Mouse (Mus musculus): ENCODE data around the gene Polr3h. TPM values are rescaled to one million over a fixed set of nuclear protein-coding genes. Genes with fewer than 3 reads are reported as not detected.
"Not testable (repeated sequence)": the region's sequence is repeated elsewhere in the genome, so short reads cannot be mapped to it uniquely, and the experiment has no call there.

Polr3h gene
- polyA plus RNA-seq, 1 experiment from 2014 or later: 80.6 TPM

DNA sequence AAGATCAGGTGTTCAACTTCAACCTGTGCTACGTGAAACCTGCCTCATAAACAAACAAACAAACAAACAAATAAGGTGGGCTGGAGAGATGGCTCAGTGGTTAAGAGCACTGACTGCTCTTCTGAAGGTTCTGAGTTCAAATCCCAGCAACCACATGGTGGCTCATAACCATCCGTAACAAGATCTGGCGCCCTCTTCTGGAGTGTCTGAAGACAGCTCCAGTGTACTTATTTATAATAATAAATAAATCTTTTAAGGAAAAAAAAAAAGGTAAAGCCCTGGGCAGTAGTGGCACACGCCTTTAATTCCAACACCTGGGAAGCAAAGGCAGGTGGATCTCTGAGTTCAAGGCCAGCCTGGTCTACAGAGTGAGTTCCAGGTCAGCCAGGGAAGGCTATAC is 17.3 kb downstream of the Polr3h start:
- H3K4me2 ChIP-seq; ATAC-seq (ENCODE audit: low read depth); H3K4me1 ChIP-seq (replicated peaks); H3K27me3 ChIP-seq; H3K9ac ChIP-seq; H3K27ac ChIP-seq (replicated peaks); H3K4me3 ChIP-seq; H3K9me3 ChIP-seq: not testable (repeated sequence)
- H3K36me3 ChIP-seq: peaks cover 98% of the 10 kb centered on the region
- WGBS: 88% methylated on average over 4 of the region's 4 CpGs

DNA sequence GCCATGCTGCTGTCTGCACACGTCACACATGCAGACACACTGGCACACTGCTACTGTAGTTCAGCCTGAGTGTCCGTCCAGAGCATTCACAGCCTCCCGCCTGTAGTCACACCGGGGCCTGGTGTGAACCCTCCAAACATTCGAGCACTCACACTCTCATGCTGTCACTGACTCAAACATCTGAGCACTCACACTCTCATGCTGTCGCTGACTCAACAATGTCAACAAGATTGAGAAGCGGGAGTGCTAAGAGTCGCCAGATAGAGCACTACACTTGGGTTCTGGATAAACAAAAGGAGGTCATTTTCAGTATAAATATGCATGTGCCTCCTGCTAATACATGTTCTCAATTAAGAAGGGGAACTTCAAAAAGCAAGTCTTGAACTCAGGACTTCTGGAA is 18.1 kb downstream of the Polr3h start:
- Histone ChIP-seq H3K4me2 (no peak overlapping the region), H3K9me3 (no peaks in the 10 kb centered on the region), H3K4me3 (no peak overlapping the region), H3K27ac (replicated peaks) (no peak overlapping the region), H3K27me3 (no peaks in the 10 kb centered on the region), H3K9ac (no peak overlapping the region), H3K4me1 (replicated peaks) (no peaks in the 10 kb centered on the region), H3K36me3 (peaks cover 97% of the 10 kb centered on the region)
- 90% methylated on average over 8 of the region's 8 CpGs for WGBS
- ATAC-seq (ENCODE audit: low read depth): no peak

DNA sequence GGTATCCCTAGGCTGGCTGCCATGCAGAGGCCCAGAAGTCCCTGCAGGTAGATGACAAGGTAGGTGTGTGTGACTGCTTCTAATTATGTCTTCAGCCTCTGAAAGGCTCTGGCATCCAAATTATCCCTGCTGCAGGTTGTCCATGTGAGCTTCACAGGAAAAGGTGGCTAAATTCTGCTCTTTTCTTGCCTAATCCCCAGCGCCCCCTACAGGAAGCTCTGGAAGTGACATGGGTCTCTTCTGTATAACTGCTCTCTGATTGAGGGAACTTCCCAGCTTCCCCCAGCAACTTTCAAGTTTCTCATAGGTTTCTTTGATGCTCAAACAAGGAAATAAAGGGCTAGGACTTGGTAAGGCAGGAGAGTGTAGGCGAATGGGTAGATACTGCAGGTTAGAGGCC is 21.1 kb downstream of the Polr3h start:
- H3K9ac ChIP-seq: no peak overlapping the region
- H3K36me3 ChIP-seq: peaks cover 97% of the 10 kb centered on the region
- no peaks in the 10 kb centered on the region for H3K27me3 ChIP-seq
- H3K4me2 ChIP-seq: no peak overlapping the region
- H3K9me3 ChIP-seq: no peaks in the 10 kb centered on the region
- ATAC-seq (ENCODE audit: low read depth): no peak
- H3K27ac ChIP-seq (replicated peaks): no peak overlapping the region
- 40% methylated on average over 2 of the region's 2 CpGs for WGBS
- H3K4me3 ChIP-seq: no peak overlapping the region
- H3K4me1 ChIP-seq (replicated peaks): no peaks in the 10 kb centered on the region

DNA sequence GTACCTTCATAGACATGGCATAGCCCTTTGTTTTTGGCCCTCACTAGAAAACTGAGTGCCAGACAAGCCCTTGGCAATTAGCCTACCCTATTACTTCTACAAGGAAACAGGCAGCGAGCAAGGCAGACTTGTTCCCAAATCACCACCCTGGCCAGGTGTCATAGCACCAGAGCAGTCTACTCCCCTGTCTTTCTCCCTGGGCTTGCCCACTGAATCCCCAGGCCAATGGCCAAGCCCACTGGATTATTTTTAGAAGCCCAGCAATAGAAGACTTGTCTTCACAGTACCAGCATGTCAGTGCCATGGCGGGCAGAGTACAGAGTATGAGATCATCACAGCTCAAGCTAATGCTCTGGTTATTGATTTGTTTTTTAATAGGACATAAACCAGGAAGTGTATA is 27.3 kb downstream of the Polr3h start:
- no peaks in the 10 kb centered on the region for H3K4me1 ChIP-seq (replicated peaks)
- WGBS: 93% methylated on average over 2 of the region's 2 CpGs
- H3K27me3 ChIP-seq: no peaks in the 10 kb centered on the region
- no peak overlapping the region for H3K27ac ChIP-seq (replicated peaks)
- H3K4me2 ChIP-seq: no peak overlapping the region
- no peak for ATAC-seq (ENCODE audit: low read depth)
- no peak overlapping the region for H3K4me3 ChIP-seq
- H3K9me3 ChIP-seq: no peaks in the 10 kb centered on the region
- no peak overlapping the region for H3K9ac ChIP-seq
- peaks cover 94% of the 10 kb centered on the region for H3K36me3 ChIP-seq

DNA sequence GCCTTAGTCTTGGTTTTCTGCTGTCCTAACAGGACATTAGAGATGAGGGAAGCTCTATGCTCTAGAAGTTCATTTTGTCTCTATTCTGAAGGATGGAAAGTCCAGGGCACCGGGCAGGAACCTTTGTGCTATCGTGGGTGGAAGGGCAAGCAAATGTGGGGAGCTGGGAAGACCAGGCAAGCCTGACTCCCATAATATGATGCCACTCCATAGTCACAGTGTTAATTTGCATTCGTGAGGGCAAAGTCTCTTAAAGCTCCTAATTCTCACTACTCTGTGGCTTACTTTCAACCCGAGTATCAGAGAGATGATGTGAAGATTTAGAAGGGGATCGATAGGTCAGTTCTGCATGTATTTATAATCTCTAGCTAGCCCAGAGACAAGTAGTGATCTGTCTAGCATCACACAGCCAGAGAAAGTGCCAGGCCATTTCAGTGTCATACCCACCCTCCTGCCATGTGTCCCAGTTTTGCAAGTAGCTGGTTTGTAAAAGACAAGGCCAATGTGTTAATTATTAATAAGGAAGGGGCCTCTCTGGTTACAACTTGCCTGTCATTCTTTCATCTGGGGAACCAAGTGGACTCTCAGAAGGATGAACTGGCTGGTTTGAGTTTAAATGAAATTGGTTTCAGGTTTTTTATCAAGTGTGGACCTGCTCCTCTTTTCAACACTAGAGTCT is 28.3 kb downstream of the Polr3h start:
- peaks cover 94% of the 10 kb centered on the region for H3K36me3 ChIP-seq
- WGBS: 89% methylated on average over 5 of the region's 5 CpGs
- no peak for ATAC-seq (ENCODE audit: low read depth)

DNA sequence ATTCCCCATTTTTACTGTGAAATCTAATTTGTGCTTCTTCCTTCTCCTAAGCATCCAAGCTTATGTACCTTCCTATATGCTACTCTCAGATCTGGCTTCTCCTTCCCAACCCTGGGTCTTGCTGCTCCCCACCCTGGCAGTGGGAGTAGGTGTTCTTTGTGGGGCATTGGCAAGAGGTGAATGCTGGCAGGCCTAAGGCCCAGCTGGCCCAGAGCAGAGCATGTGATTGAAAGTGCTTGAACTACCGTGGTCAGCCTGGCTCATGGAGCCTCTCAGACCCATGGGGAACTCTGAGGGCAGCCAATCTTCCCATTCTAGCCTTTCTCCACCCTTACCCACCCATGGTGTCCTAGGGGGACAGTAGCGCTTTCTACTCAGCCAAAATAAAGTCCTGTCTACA is 29.6 kb downstream of the Polr3h start:
- Histone ChIP-seq H3K9me3 (no peaks in the 10 kb centered on the region), H3K9ac (no peak overlapping the region), H3K4me3 (no peak overlapping the region), H3K27me3 (no peaks in the 10 kb centered on the region), H3K36me3 (peaks cover 91% of the 10 kb centered on the region), H3K4me2 (no peak overlapping the region), H3K27ac (replicated peaks) (no peak overlapping the region), H3K4me1 (replicated peaks) (no peaks in the 10 kb centered on the region)
- no peak for ATAC-seq (ENCODE audit: low read depth)
- 90% methylated on average over 2 of the region's 2 CpGs for WGBS

More for the DNA sequence above, 28.3 kb downstream of the Polr3h start:
- H3K27ac ChIP-seq (replicated peaks): no peak overlapping the region
- H3K4me3 ChIP-seq: no peak overlapping the region
- no peaks in the 10 kb centered on the region for H3K4me1 ChIP-seq (replicated peaks)
- H3K27me3 ChIP-seq: no peaks in the 10 kb centered on the region
- H3K9me3 ChIP-seq: no peaks in the 10 kb centered on the region
- no peak overlapping the region for H3K9ac ChIP-seq
- H3K4me2 ChIP-seq: no peak overlapping the region

DNA sequence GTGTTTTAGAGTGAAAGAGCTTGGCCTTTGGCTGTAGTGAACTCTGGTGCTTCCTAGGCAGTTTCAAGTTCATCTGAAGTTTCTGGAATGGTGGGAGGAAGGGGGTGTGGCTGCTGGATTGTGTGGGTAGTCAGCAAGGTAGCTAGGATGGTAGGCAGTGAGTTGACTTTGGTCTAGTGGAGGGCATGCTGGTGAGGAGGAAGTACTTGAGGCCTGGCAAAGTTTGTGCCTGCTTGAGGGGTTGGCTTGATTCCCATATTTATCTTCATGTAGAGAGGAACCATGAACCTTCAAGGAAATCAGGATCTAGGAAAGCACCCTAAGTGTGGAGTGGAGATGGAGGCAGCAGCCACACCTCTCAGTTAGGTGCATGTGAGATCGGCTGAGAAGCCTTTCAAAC is 32.0 kb downstream of the Polr3h start:
- Histone ChIP-seq H3K4me3 (no peak overlapping the region), H3K9ac (no peak overlapping the region), H3K4me1 (replicated peaks) (no peaks in the 10 kb centered on the region), H3K27me3 (no peaks in the 10 kb centered on the region), H3K4me2 (no peak overlapping the region), H3K36me3 (peaks cover 94% of the 10 kb centered on the region), H3K9me3 (no peaks in the 10 kb centered on the region), H3K27ac (replicated peaks) (no peak overlapping the region)
- no peak for ATAC-seq (ENCODE audit: low read depth)
- 92% methylated on average over 1 of the region's 1 CpGs for WGBS

DNA sequence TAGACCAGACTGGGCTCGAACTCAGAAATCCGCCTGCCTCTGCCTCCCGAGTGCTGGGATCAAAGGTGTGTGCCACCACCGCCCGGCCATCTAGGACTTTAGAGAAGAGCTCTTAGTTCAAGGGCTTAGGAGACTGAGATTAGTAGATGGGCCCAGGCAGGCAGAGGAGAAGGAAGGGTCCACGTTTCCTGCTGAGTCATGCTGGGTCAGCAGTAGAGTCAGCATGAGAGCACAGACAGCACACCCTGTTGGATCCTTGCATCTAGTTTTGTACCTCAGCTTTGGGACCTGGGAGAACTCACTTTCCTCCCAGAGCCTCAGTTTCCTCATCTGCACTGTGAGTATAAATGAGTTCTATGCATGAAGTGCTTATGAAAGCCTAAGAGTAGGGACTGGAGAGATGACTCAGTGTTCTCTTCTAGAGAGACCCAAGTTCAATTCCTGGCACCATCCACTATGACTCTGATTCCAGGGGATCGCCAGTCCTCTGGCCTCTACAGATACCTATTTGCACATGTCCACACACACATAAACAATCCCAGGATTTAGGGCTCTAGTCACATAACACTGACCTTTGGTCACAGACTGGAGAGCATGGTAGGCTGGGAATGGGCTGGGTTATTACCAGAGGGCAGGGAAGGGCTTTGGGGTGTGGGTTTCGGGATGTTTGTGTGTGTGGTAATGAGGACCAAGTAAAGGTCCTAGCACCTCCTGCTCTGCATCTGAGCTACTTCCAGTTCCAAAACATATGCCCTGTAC is 34.0 kb downstream of the Polr3h start:
- Histone ChIP-seq H3K4me2 (no peak overlapping the region), H3K9ac (no peak overlapping the region), H3K9me3 (no peaks in the 10 kb centered on the region), H3K27me3 (no peaks in the 10 kb centered on the region), H3K27ac (replicated peaks) (no peak overlapping the region), H3K36me3 (peaks cover 77% of the 10 kb centered on the region), H3K4me1 (replicated peaks) (no peaks in the 10 kb centered on the region), H3K4me3 (no peak overlapping the region)
- no peak for ATAC-seq (ENCODE audit: low read depth)
- WGBS: 93% methylated on average over 8 of the region's 8 CpGs

DNA sequence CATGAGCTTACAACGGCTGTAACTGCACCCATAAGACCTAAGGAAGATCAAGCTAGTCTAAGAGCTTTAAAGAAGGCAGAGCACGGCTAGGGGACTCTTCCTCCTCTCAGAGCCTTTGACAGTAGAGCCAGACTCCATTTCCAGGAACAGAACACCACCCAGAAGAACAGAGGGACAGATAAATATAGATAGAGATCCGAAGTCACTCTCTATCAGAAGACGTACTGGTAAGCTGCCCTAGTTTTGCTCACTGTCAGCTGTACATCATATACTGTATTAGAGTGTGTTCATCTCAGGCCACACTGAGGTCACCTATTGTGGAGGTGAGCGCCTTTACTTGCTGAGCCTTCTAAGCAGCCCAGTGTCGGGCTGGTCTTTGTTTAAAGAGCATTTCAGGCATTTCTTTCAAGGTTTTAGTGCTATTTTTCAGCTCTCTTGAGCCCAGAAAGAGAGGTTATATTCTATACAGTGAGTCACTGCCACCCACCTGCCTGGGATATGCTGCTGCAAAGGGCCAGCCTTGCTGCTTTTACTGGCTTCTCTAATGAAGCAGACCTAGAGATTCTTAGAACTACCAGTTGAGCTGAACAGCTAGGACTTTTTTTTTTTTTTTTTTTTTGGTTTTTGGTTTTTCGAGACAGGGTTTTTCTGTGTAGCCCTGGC is 34.8 kb downstream of the Polr3h start:
- Histone ChIP-seq H3K4me2 (no peak overlapping the region), H3K9me3 (no peaks in the 10 kb centered on the region), H3K9ac (no peak overlapping the region), H3K4me3 (no peak overlapping the region), H3K36me3 (peaks cover 70% of the 10 kb centered on the region), H3K4me1 (replicated peaks) (no peaks in the 10 kb centered on the region), H3K27ac (replicated peaks) (no peak overlapping the region), H3K27me3 (no peaks in the 10 kb centered on the region)
- 93% methylated on average over 7 of the region's 7 CpGs for WGBS
- ATAC-seq (ENCODE audit: low read depth): no peak

DNA sequence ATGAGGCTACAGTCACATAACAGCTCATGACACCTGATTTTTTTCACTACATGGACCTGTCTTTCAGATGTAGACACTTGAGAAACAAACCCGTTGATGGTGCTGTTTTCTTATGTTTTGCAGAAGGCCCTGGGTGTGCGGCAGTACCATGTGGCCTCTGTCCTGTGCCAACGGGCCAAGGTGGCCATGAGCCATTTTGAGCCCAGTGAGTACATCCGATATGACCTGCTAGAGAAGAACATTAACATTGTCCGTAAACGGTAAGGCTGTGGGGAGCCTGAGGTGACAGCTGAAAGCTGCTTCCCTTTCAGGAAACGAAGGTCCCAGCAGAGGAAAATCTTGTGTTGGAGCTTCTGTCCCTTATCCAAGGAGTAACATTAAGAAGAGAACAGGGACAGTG is 36.9 kb downstream of the Polr3h start:
- H3K9me3 ChIP-seq: no peaks in the 10 kb centered on the region
- no peak overlapping the region for H3K27ac ChIP-seq (replicated peaks)
- no peak overlapping the region for H3K9ac ChIP-seq
- H3K27me3 ChIP-seq: no peaks in the 10 kb centered on the region
- ATAC-seq (ENCODE audit: low read depth): no peak
- H3K4me2 ChIP-seq: no peak overlapping the region
- 93% methylated on average over 7 of the region's 7 CpGs for WGBS
- H3K36me3 ChIP-seq: peaks cover 52% of the 10 kb centered on the region
- H3K4me1 ChIP-seq (replicated peaks): no peaks in the 10 kb centered on the region
- no peak overlapping the region for H3K4me3 ChIP-seq

DNA sequence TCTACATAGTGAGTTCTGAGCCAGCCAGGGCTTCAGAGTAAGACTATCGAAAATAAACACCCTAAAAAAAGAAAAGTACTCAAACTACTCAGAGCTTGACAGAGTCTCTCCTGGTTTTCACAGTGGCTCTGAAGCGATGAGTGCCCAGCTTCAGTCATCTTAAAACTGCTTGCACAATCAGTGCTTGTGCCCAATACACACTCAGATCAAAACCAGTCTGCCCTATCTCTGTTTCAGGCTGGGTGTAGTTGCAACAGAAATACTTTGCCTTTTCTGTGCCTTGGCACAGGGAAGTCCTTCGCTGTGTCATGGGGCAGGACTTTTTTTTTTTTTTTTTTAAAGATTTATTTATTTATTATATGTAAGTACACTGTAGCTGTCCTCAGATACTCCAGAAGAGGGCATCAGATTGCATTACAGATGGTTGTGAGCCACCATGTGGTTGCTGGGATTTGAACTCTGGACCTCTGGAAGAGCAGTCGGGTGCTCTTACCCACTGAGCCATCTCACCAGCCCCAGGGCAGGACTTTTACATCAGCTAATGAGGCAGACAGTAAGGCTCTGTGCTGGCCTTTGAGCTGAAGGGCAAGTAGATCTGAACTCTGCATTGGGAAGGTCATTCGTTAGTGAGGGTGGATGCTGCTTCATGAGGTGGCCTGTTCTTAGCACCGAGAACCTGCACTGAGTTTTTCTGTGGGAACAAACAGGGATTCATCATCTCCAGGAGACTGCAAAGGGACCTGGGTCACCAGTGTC is 39.1 kb downstream of the Polr3h start:
- Histone ChIP-seq H3K27ac (replicated peaks) (no peak overlapping the region), H3K27me3 (no peaks in the 10 kb centered on the region), H3K36me3 (peaks cover 31% of the 10 kb centered on the region), H3K9me3 (no peaks in the 10 kb centered on the region), H3K4me3 (no peak overlapping the region), H3K4me2 (no peak overlapping the region), H3K9ac (no peak overlapping the region), H3K4me1 (replicated peaks) (0 out of 2 replicates have a peak, but pooled peaks cover 8% of the 10 kb centered on the region)
- ATAC-seq (ENCODE audit: low read depth): no peak
- 94% methylated on average over 6 of the region's 6 CpGs for WGBS

DNA sequence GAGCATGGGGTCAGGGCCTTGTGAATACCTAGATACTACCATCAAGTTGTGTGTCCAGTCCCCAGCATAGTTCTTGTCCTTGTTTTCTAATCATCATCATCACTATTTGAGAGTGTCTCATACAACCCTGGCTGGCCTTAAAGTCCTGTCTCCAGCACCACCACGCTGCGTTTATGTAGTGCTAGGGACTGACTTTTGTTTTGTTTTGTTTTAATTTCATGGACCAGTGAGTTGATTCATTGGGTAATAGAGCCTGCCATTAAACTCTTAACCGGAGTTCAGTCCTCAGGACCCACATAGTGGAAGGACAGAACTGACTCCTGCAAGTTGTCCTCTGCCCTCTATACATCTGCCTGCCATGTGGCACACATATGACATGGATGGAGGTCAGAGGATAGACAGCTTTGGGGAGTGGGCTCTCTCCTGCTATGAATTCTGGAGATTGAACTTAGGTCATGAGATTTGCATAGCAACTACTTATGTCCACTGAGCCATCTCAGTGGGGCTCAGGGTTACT is 40.6 kb downstream of the Polr3h start:
- H3K9me3 ChIP-seq: no peaks in the 10 kb centered on the region
- peaks cover 18% of the 10 kb centered on the region for H3K36me3 ChIP-seq
- H3K4me3 ChIP-seq: no peak overlapping the region
- H3K27ac ChIP-seq (replicated peaks): no peak overlapping the region
- ATAC-seq (ENCODE audit: low read depth): no peak
- H3K4me2 ChIP-seq: no peak overlapping the region
- H3K4me1 ChIP-seq (replicated peaks): peaks cover 19% of the 10 kb centered on the region
- H3K27me3 ChIP-seq: no peaks in the 10 kb centered on the region
- 61% methylated on average over 3 of the region's 3 CpGs for WGBS
- H3K9ac ChIP-seq: no peak overlapping the region
